Mouse (Mus musculus) myocyte (in vitro differentiated cells): Measurements from ENCODE around the gene Il2rb. TPM values are rescaled to one million over a fixed set of nuclear protein-coding genes. Genes with fewer than 3 reads are reported as not detected.
A peak's percentile ranks its signal among the peaks of the same experiment; 100 is the strongest.

Source experiments
- H3K27me3 ChIP-seq: one replicate; pipeline ENCODE4 v1.6.1; 2011; ENCODE audit not compliant: control insufficient read depth, insufficient read depth, insufficient read length
- H3K36me3 ChIP-seq: one replicate; pipeline ENCODE4 v1.6.1; 2011; ENCODE audit not compliant: control insufficient read depth, insufficient read depth
- H3K4me2 ChIP-seq: one replicate; pipeline ENCODE4 v1.6.1; 2011; ENCODE audit warnings: low read depth, control low read depth
- H3K4me3 ChIP-seq: one replicate; pipeline ENCODE4 v1.5.1; 2011; ENCODE audit warnings: mild to moderate bottlenecking, control low read depth, moderate library complexity
- H3K79me2 ChIP-seq: one replicate; pipeline ENCODE4 v1.6.1; 2011; ENCODE audit not compliant: control insufficient read depth, insufficient read depth
- H3ac ChIP-seq: one replicate; pipeline ENCODE4 v1.6.1; 2011; ENCODE audit not compliant: control insufficient read depth, insufficient read length
- CEBPB ChIP-seq: IDR thresholded peaks from 2 replicates; pipeline ENCODE4 v1.6.1; 2011; ENCODE audit warnings: mild to moderate bottlenecking, moderate library complexity; ENCODE audit not compliant: poor library complexity, insufficient read depth, severe bottlenecking
- E2F4 ChIP-seq: IDR thresholded peaks from one replicate; pipeline ENCODE4 v1.6.1; 2011; ENCODE audit warnings: mild to moderate bottlenecking, control low read depth, moderate library complexity; ENCODE audit not compliant: insufficient read depth
- MAX ChIP-seq: IDR thresholded peaks from one replicate; pipeline ENCODE4 v1.6.1; 2011; ENCODE audit warnings: low read depth, mild to moderate bottlenecking, control low read depth
- MYOD1 ChIP-seq, 3 experiments: IDR thresholded peaks; one replicate each; pipeline ENCODE4 v1.6.1; 2011; ENCODE audit warnings: control low read depth in 2 of 3, low read depth in 2 of 3, mild to moderate bottlenecking in 2 of 3, moderate library complexity in 1 of 3; ENCODE audit not compliant: insufficient read length in 2 of 3, control insufficient read depth in 1 of 3
- MYOG ChIP-seq, 3 experiments: IDR thresholded peaks; one replicate each; pipeline ENCODE4 v1.6.1; 2011; ENCODE audit warnings: control low read depth in 2 of 3, low read depth in 2 of 3, mild to moderate bottlenecking in 2 of 3; ENCODE audit not compliant: insufficient read length in 2 of 3, control insufficient read depth in 1 of 3, insufficient read depth in 1 of 3
- POLR2A ChIP-seq: IDR thresholded peaks from one replicate; pipeline ENCODE4 v1.6.1; 2011; ENCODE audit warnings: low read depth, mild to moderate bottlenecking, control low read depth, moderate library complexity; ENCODE audit not compliant: insufficient read length
- POLR2AphosphoS2 ChIP-seq: IDR thresholded peaks from one replicate; pipeline ENCODE4 v1.6.1; 2011; ENCODE audit warnings: low read depth, control low read depth; ENCODE audit not compliant: insufficient read length
- REST ChIP-seq: IDR thresholded peaks from one replicate; pipeline ENCODE4 v1.6.1; 2011; ENCODE audit warnings: mild to moderate bottlenecking, control low read depth, moderate library complexity; ENCODE audit not compliant: insufficient read depth, insufficient read length
- SRF ChIP-seq: IDR thresholded peaks from one replicate; pipeline ENCODE4 v1.6.1; 2011; ENCODE audit warnings: low read depth; ENCODE audit not compliant: control insufficient read depth, insufficient read length
- TCF12 ChIP-seq: IDR thresholded peaks from one replicate; pipeline ENCODE4 v1.6.1; 2011; ENCODE audit warnings: mild to moderate bottlenecking, control low read depth; ENCODE audit not compliant: poor library complexity, insufficient read depth, severe bottlenecking
- TCF3 ChIP-seq: IDR thresholded peaks from one replicate; pipeline ENCODE4 v1.6.1; 2011; ENCODE audit warnings: low read depth, control low read depth; ENCODE audit not compliant: insufficient read length
- USF1 ChIP-seq: IDR thresholded peaks from one replicate; pipeline ENCODE4 v1.6.1; 2011; ENCODE audit warnings: low read depth, mild to moderate bottlenecking, control low read depth, moderate library complexity
- polyA plus RNA-seq: library from polyadenylated mRNA; unstranded; fragments of >200 nt; fragmentation: generic; extraction: Trizol; gene quantifications from one replicate; pipeline ENCODE4 v1.2.1, GENCODE M21; 2012; ENCODE audit warnings: missing spikeins

The Il2rb gene
- polyA plus RNA-seq, 1 experiment, result 0.67 TPM

- no peak overlapping the region for H3ac ChIP-seq
- no peak overlapping the region for H3K4me2 ChIP-seq
- H3K27me3 ChIP-seq, result peaks cover 21% of the 10 kb centered on the region
- no peaks in the 10 kb centered on the region for H3K36me3 ChIP-seq
- peak in 1 of 3 experiments; percentile 7 for TF ChIP-seq MYOG (IDR thresholded peaks at IDR 0.05; ENCODE audit: control insufficient read depth in 1 of 3, insufficient read depth in 1 of 3, insufficient read length in 2 of 3, low read depth in 2 of 3)
- TF ChIP-seq CEBPB, result no peak
- peak in 1 of 3 experiments; percentile 43 for TF ChIP-seq MYOD1 (IDR thresholded peaks at IDR 0.05; ENCODE audit: control insufficient read depth in 1 of 3, insufficient read length in 2 of 3, low read depth in 2 of 3)
- no peak for TF ChIP-seq POLR2AphosphoS2
- TF ChIP-seq E2F4, result no peak
- H3K4me3 ChIP-seq, result no peak overlapping the region
- no peaks in the 10 kb centered on the region for H3K79me2 ChIP-seq
These were observed 19.5 kb downstream of the Il2rb start for GRCm38 (mm10) chr15:78475604-78476031.

- TF ChIP-seq TCF3 (no peak), MYOG (IDR thresholded peaks at IDR 0.05; ENCODE audit: control insufficient read depth in 1 of 3, insufficient read depth in 1 of 3, insufficient read length in 2 of 3, low read depth in 2 of 3) (no peak), POLR2A (no peak), POLR2AphosphoS2 (no peak), SRF (no peak), MAX (no peak), CEBPB (no peak), E2F4 (no peak), MYOD1 (IDR thresholded peaks at IDR 0.05; ENCODE audit: control insufficient read depth in 1 of 3, insufficient read length in 2 of 3, low read depth in 2 of 3) (no peak), REST (no peak), TCF12 (no peak), USF1 (no peak)
- Histone ChIP-seq H3ac (no peak overlapping the region), H3K79me2 (no peaks in the 10 kb centered on the region), H3K36me3 (no peaks in the 10 kb centered on the region), H3K4me2 (no peak overlapping the region), H3K4me3 (no peak overlapping the region), H3K27me3 (peaks cover 21% of the 10 kb centered on the region)
These were observed 21.6 kb downstream of the Il2rb start for GRCm38 (mm10) chr15:78473442-78473841.

- H3K27me3 ChIP-seq, result peaks cover 25% of the 10 kb centered on the region
- no peak overlapping the region for H3K4me2 ChIP-seq
- H3ac ChIP-seq, result no peak overlapping the region
These were observed 23.2 kb downstream of the Il2rb start for GRCm38 (mm10) chr15:78471902-78472301.

GRCm38 (mm10) chr15:78470495-78471276 is 24.4 kb downstream of the Il2rb start:
- no peak for TF ChIP-seq TCF12
- Histone ChIP-seq H3K27me3 (peaks cover 20% of the 10 kb centered on the region), H3K4me3 (no peak overlapping the region), H3ac (no peak overlapping the region), H3K36me3 (no peaks in the 10 kb centered on the region), H3K4me2 (no peak overlapping the region), H3K79me2 (no peaks in the 10 kb centered on the region)

More at GRCm38 (mm10) chr15:78471902-78472301, 23.2 kb downstream of the Il2rb start:
- no peak overlapping the region for H3K4me3 ChIP-seq
- TF ChIP-seq MYOD1 (IDR thresholded peaks at IDR 0.05; ENCODE audit: control insufficient read depth in 1 of 3, insufficient read length in 2 of 3, low read depth in 2 of 3) (no peak), TCF12 (no peak), TCF3 (no peak), MYOG (IDR thresholded peaks at IDR 0.05; ENCODE audit: control insufficient read depth in 1 of 3, insufficient read depth in 1 of 3, insufficient read length in 2 of 3, low read depth in 2 of 3) (no peak), SRF (no peak), CEBPB (no peak), MAX (no peak), POLR2AphosphoS2 (no peak), POLR2A (no peak), REST (no peak), E2F4 (no peak), USF1 (no peak)
- H3K79me2 ChIP-seq, result no peaks in the 10 kb centered on the region
- no peaks in the 10 kb centered on the region for H3K36me3 ChIP-seq

GRCm38 (mm10) chr15:78468379-78468937 is 26.6 kb downstream of the Il2rb start, which contains the start of gene Tmprss6:
Gene Tmprss6 (minus strand): TSS chr15:78468634.
- TF ChIP-seq USF1 (no peak), MYOD1 (IDR thresholded peaks at IDR 0.05; ENCODE audit: control insufficient read depth in 1 of 3, insufficient read length in 2 of 3, low read depth in 2 of 3) (no peak), SRF (no peak), REST (no peak), POLR2AphosphoS2 (no peak), TCF3 (no peak), POLR2A (no peak), TCF12 (no peak), E2F4 (no peak), MAX (no peak)
- Histone ChIP-seq H3K36me3 (no peaks in the 10 kb centered on the region), H3K79me2 (no peaks in the 10 kb centered on the region), H3K4me2 (no peak within 1 kb of the TSS), H3ac (no peak within 1 kb of the TSS), H3K4me3 (no peak within 1 kb of the TSS), H3K27me3 (peaks cover 25% of the 10 kb centered on the region)
